Mouse (Mus musculus) left cerebral cortex, adult 18-20 months (tissue): ENCODE measurements around the gene Chrng. TPM values are rescaled to one million over a fixed set of nuclear protein-coding genes. Genes with fewer than 3 reads are reported as not detected.
A peak's percentile ranks its signal among the peaks of the same experiment; 100 is the strongest.

ENCODE experiments used
- DNase-seq, 2 experiments: peaks; one replicate each; pipeline ENCODE4 v3.0.0; 2021 to 2022; ENCODE audit warnings: low spot score in 2 of 2, mixed read lengths in 1 of 2
- long read RNA-seq, 2 experiments: library from polyadenylated mRNA; stranded (forward); transcript quantifications; one replicate each; pipeline ENCODE4 v2.0.0; 2021
- total RNA-seq, 2 experiments: library from RNA; stranded (reverse); gene quantifications; 2 replicates each; pipeline ENCODE4 v1.2.3; 2021

Chrng gene
- not detected for total RNA-seq
- long read RNA-seq, experiment 1, result 0 reads
- long read RNA-seq, experiment 2, result 0 reads

DNA sequence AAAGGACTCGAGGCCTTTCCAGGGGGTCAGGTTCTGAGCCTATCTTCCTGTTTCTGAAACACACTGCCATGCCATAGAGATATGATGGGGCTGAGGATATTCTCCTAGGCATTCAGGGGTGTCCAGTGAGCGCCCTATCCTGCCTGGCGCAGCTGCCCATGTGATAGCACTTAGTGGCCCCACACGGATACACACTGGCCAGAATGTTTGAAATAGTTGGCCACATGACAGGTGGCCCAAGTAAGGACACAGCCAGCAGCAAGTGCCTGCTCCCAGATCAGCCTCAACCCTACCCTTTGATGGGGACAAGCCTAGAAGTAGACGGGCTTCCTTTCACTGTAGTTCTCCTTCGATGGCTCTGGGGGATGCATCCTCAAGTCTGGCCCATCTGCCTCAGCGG, at the start of gene Chrng:
Chrng (plus strand) TSS at position 193 of the 400 bp plus-strand sequence.
- DNase-seq, result no peak

GRCm38 (mm10) chr1:87155531-87156198, 48.8 kb upstream of the Chrng start:
- DNase-seq, result peak; percentile 12 to 33

DNA sequence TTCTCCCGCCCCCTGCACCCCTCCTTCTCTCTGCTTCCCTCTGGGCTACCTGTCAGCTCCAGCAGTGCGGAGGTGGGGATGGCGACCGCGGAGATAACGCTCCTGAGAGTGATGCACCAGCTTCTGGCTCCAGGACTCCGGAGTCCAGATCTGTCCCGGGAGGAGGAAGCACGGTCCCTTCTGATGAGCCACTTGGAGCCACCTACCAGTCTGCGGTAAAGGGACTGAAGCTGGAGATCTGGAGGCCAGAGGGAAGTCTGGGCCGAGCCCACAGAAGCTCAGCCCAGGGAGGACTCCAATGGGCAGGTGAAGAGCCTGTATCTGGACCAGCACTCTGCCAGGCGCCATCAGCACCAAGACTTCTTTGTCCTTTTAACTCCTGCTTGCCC, 48.3 kb upstream of the Chrng start, which contains the start of gene Ecel1:
Ecel1 (minus strand) TSS at position 323 of the 389 bp plus-strand sequence.
- DNase-seq, result peak in 1 of 2 experiments; percentile 9

DNA sequence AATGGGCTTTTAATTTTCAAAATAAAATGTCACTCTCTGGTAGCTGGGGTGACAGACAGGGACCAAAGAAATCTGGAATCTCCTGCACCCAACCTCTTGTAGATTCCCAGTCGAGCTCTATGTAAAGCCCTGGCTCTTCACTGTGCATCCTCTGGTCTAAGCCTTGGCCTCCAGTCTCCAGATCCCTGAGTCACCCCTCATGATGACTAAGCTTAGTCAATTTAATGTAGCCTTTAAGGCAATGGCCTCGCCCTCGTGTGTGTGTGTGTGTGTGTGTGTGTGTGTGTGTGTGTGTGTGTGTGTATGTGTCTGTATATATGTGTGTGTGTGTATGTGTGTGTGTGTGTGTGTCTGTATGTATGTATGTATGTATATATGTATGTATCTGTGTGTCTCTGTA, 45.1 kb upstream of the Chrng start:
- no peak for DNase-seq

- no peak for DNase-seq
These were observed 40.2 kb upstream of the Chrng start for GRCm38 (mm10) chr1:87164164-87164795.

DNA sequence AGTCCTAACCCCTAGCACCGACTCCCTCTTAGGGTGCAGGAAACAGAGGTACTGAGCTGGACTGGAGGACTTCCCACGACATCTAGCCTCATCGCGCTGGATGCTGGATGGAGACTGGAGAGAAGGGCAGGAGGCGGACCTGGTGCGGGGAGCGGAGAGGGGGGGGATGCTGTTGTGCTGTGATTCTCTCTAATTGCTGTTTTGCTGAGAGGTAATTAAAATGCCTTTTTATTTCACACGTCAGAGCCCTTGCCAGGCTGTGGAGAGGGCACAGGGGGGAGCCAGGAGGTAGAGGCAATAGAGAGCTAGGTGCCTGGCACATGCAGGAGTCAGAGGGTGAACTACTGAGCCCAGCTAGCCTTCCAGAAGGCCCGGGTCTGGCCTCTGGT, 39.7 kb upstream of the Chrng start:
- DNase-seq, result no peak

DNA sequence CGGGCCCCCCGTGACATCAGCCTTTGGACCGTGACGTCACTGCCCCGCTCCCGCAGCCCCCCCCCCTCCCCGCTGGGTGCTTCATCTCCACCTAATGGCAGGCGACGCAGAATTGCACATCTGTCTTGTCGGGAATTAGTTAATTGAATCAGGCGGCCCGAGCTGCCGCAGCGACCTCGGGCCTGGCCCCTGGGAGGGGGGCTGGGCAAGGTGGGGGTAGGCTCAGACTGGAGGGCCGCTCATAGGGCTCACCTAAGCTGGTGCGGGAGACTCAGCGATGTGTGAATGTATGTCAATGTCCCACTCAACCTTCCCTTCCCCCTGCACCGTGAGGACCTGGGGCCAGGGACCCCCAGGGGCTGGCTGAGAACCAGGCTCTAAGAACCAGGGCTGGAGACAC, 34.0 kb upstream of the Chrng start:
- no peak for DNase-seq

DNA sequence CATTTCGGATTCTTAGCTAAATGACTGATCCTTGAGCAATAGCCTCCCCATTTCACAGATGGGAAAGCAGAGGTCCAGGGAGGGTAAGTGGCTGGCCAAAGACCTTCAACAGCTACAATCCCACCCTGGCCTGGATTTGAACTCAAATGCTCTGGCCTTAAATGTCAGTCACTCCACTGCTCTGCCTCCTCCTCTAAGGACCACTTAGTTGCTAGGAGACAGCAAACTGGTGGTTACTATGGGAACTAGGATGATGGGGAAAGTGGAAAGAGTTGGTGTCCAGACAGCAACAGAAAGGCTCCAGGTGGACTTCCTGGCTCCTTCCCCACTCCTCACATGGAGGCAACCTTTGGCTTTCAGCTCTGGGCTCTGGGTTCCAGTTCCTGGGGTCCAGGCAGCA, 33.1 kb upstream of the Chrng start:
- no peak for DNase-seq

DNA sequence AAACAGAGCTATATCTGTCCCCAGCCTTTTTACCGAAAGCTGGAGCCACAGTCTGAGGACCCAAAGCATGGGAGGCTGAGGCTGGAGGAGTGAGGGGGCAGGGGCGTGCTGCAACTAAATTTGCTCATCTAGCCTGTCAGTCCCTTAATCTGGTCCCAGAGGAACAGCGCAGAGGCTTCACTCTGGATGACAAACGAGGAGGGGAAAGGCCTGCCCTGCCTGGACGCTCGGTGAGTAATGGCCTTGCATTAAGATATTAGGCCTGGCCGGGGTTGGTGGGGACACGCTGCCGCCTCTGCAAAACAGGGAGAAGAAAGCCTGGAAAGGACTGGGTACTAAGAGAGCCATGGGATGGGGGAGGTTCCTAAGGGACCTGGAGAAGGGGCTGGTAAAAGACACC, 32.1 kb upstream of the Chrng start:
- no peak for DNase-seq

GRCm38 (mm10) chr1:87174006-87174955, 30.2 kb upstream of the Chrng start:
- DNase-seq, result peak; percentile 49 to 53

DNA sequence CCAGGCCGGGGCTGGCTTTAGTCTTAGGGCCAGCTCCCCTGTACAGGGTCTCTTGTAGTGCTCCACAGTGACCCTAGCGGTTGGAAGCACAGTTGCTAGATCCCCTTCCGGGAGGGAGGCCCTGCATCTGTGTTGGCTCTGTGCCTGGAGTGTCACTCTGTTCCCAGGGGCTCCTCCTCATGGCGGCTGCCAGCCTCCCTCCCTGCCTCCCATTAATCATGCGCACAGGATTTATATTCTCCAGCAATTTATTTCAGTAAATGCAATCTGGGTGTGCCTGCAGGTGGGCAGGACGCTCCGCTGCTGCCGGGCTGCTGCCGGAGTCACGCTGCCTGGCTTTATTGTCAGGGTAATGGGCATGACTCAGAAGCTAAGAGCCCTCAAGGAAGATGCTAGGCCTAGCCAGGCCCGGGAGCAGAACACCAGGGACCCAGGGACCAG, 28.6 kb upstream of the Chrng start:
- peak; percentile 27 to 39 for DNase-seq

GRCm38 (mm10) chr1:87180896-87181295, 23.6 kb upstream of the Chrng start:
- DNase-seq, result peak in 1 of 2 experiments; percentile 30

DNA sequence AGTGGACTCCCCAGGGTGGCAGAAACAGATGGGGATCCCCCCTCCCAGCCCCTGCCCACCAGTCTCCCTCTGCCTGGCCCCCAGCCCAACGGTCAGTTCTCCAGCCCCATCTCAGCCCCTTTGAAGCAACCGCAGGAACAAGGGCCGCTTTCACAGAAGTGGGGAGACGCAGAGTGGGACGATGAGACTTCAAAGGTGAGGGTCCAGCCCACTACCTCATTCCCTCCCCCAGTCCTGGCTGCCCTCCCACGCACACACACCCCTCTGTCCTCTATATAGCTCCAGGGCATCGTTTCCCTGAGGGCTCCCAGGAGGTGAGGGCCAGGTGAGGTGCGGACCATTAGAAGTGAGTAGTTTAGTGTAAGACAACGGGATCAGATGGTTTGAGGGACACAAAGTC, 21.4 kb upstream of the Chrng start, which contains the start of gene Prss56:
Prss56 (plus strand) TSS at position 301 of the 400 bp plus-strand sequence.
- DNase-seq, result no peak

GRCm38 (mm10) chr1:87183998-87184750, 20.3 kb upstream of the Chrng start:
- no peak for DNase-seq

- peak; percentile 65 to 79 for DNase-seq
These were observed 19.7 kb upstream of the Chrng start for GRCm38 (mm10) chr1:87184751-87185139.

DNA sequence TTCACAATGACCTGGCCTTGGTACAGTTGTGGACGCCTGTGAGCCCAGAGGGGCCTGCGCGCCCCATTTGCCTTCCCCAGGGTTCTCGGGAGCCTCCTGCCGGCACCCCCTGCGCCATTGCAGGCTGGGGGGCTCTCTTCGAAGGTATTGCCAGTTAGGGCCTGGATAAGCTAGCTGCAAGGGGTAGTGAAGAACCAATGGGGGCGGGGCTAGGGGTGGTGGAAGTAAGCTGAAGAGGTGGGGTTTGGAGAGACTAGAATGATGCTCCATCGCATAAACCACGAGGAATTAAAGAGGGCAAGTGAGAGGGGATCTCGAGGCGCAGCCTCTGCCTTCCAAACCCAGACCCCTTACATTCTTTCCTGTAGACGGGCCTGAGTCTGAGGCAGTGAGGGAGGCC, 18.9 kb upstream of the Chrng start:
- no peak for DNase-seq

DNA sequence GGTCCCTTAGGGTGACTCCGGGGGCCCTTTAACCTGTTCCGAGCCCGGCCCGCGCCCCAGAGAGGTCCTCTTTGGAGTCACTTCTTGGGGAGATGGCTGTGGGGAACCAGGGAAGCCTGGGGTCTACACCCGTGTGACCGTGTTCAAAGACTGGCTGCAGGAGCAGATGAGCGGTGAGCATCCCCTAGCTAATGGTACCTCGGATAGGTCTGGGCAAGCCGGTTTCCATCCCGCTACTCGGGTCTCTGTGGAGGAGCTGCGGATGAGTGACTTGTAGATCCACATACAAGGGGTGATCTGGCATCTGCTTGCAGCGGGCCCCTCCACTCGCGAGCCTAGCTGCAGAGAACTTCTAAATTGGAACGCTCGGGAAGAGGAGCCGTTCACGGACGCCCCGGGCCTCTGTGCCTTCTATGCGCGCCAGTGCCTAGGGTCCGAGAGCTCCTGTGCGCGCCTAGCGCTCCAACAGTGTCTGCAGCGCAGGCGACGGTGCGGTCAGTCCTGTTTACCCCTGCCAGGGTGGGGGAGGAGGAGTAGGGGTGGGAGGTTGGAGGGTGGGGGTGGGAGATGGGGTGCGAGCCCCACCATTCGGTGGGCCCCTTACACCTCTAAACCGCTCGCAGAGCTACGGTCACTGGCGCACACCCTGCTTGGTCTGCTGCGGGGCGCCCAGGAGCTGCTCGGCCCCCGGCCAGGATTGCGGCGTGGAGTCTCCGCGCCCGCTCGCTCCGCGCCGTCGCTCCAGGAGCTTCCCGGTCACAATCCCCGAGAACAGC, 18.0 kb upstream of the Chrng start:
- DNase-seq, result no peak

GRCm38 (mm10) chr1:87187037-87187355, 17.5 kb upstream of the Chrng start:
- peak; percentile 70 to 80 for DNase-seq

DNA sequence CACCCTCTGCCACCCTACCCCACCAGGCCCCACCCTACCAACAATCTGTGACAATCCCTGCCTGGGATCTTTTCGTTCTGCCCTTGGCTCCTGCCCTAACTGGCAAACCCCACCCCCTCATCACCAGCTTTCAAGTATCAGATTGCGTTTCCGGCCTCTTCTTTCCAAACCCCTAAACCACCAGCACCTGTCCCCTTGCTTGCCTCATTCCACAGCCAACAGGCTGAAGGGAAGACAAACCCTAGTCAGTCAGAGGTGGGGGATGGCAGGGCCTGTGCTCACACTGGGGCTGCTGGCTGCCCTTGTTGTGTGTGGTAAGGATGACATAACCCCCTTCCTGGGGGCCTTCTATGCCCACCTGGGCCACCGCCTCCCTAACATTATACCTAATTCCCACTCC, 14.0 kb upstream of the Chrng start, which contains the start of gene Chrnd:
Chrnd (plus strand) TSS at position 179 of the 400 bp plus-strand sequence.
- DNase-seq, result no peak

- no peak for DNase-seq
These were observed 7.2 kb upstream of the Chrng start for GRCm38 (mm10) chr1:87197296-87197695.
